Mouse (Mus musculus) liver, embryonic 12.5 days (tissue): Measurements from ENCODE around the gene Shank1. TPM values are rescaled to one million over a fixed set of nuclear protein-coding genes. Genes with fewer than 3 reads are reported as not detected.

ENCODE experiments used
- ATAC-seq: fragments of 200-750 bp; cut with Nextera tagmentation; 2 replicates; pipeline ENCODE4 v1.8.0; 2017; ENCODE audit warnings: moderate number of reproducible peaks, mild to moderate bottlenecking, moderate library complexity
- H3K27ac ChIP-seq: fragments of 300-500 bp; sonication (generic); 2 replicates; pipeline ENCODE4 v1.5.1; 2016; ENCODE audit warnings: mild to moderate bottlenecking
- H3K27me3 ChIP-seq: fragments of 300-500 bp; sonication (generic); replicated peaks from 2 replicates; pipeline ENCODE4 v1.6.1; 2016; ENCODE audit warnings: mild to moderate bottlenecking, moderate library complexity
- H3K36me3 ChIP-seq: fragments of 300-500 bp; sonication (generic); 2 replicates; pipeline ENCODE4 v1.6.1; 2016; ENCODE audit warnings: mild to moderate bottlenecking, moderate library complexity
- H3K4me1 ChIP-seq: fragments of 300-500 bp; sonication (generic); 2 replicates; pipeline ENCODE4 v1.6.1; 2016
- H3K4me2 ChIP-seq: fragments of 300-500 bp; sonication (generic); 2 replicates; pipeline ENCODE4 v1.6.1; 2016; ENCODE audit warnings: mild to moderate bottlenecking, moderate library complexity
- H3K4me3 ChIP-seq: fragments of 300-500 bp; sonication (generic); 2 replicates; pipeline ENCODE4 v1.5.1; 2016; ENCODE audit warnings: mild to moderate bottlenecking, moderate library complexity
- H3K9ac ChIP-seq: fragments of 300-500 bp; sonication (generic); 2 replicates; pipeline ENCODE4 v1.6.1; 2016; ENCODE audit warnings: mild to moderate bottlenecking, moderate library complexity
- H3K9me3 ChIP-seq: fragments of 300-500 bp; sonication (generic); replicated peaks from 2 replicates; pipeline ENCODE4 v1.6.1; 2016; ENCODE audit warnings: mild to moderate bottlenecking, moderate library complexity
- WGBS: fragments of 180-500 bp; shearing (Covaris S2); methylation state at CpG from one replicate; pipeline ENCODE4 v1.1.7; 2016; ENCODE audit not compliant: insufficient replicate concordance; 5-methylcytosine and 5-hydroxymethylcytosine counted together
- polyA plus RNA-seq: library from polyadenylated mRNA; unstranded; fragments of >200 nt; fragmentation: Nextera tagmentation; extraction: Ambion mirVana; gene quantifications from 2 replicates; pipeline ENCODE4 v1.2.1, GENCODE M21; 2016

Gene Shank1
- polyA plus RNA-seq, 1 experiment from 2014 or later = 0.18 TPM

DNA sequence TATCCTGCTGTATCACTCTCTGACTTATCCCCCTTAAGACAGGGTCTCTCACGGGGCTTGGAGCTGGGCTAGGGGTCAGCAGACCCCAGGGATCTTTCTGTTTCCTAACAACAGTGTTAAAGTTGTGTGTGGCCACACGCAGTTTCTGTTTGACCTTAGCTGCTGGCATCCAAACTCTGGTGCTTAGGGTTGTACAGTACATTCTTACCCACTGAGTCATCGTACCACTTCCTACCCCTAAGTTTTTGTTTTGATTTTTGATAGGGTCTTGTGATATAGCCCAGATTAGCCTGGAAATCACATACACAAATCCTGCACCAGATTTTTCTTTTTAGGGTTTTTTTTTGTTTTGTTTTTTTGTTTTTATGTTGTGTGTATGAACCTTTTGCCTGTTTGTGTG lies 22.3 kb downstream of the Shank1 start:
- Histone ChIP-seq H3K27ac (no peak overlapping the region), H3K4me3 (no peak overlapping the region), H3K27me3 (peaks cover 64% of the 10 kb centered on the region), H3K9me3 (no peaks in the 10 kb centered on the region), H3K4me1 (0 out of 2 replicates have a peak, but pooled peaks cover 4% of the 10 kb centered on the region), H3K4me2 (no peak overlapping the region), H3K36me3 (no peaks in the 10 kb centered on the region), H3K9ac (no peak overlapping the region)
- WGBS = 36% methylated on average over 3 of the region's 3 CpGs
- no peak for ATAC-seq

- Histone ChIP-seq H3K4me3 (no peak overlapping the region), H3K9ac (no peak overlapping the region), H3K27me3 (peaks cover 72% of the 10 kb centered on the region), H3K4me2 (no peak overlapping the region), H3K27ac (no peak overlapping the region), H3K36me3 (no peaks in the 10 kb centered on the region), H3K9me3 (no peaks in the 10 kb centered on the region), H3K4me1 (0 out of 2 replicates have a peak, but pooled peaks cover 4% of the 10 kb centered on the region)
- 48% methylated on average over 14 of the region's 14 CpGs for WGBS
- ATAC-seq = no peak
These were observed 24.1 kb downstream of the Shank1 start for GRCm38 (mm10) chr7:44334139-44334538.

- no peak for ATAC-seq
- H3K9me3 ChIP-seq = no peaks in the 10 kb centered on the region
- H3K4me3 ChIP-seq = peak overlapping the region; percentile 40
- H3K27ac ChIP-seq = no peak overlapping the region
- peak overlapping the region; percentile 61 for H3K4me2 ChIP-seq
- 8% methylated on average over 19 of the region's 40 CpGs for whole genome bisulfite sequencing
- 0 out of 2 replicates have a peak, but pooled peaks cover 4% of the 10 kb centered on the region for H3K4me1 ChIP-seq
- H3K36me3 ChIP-seq = no peaks in the 10 kb centered on the region
- H3K27me3 ChIP-seq = peaks cover 83% of the 10 kb centered on the region
- no peak overlapping the region for H3K9ac ChIP-seq
These were observed 25.2 kb downstream of the Shank1 start for GRCm38 (mm10) chr7:44335031-44335878.

DNA sequence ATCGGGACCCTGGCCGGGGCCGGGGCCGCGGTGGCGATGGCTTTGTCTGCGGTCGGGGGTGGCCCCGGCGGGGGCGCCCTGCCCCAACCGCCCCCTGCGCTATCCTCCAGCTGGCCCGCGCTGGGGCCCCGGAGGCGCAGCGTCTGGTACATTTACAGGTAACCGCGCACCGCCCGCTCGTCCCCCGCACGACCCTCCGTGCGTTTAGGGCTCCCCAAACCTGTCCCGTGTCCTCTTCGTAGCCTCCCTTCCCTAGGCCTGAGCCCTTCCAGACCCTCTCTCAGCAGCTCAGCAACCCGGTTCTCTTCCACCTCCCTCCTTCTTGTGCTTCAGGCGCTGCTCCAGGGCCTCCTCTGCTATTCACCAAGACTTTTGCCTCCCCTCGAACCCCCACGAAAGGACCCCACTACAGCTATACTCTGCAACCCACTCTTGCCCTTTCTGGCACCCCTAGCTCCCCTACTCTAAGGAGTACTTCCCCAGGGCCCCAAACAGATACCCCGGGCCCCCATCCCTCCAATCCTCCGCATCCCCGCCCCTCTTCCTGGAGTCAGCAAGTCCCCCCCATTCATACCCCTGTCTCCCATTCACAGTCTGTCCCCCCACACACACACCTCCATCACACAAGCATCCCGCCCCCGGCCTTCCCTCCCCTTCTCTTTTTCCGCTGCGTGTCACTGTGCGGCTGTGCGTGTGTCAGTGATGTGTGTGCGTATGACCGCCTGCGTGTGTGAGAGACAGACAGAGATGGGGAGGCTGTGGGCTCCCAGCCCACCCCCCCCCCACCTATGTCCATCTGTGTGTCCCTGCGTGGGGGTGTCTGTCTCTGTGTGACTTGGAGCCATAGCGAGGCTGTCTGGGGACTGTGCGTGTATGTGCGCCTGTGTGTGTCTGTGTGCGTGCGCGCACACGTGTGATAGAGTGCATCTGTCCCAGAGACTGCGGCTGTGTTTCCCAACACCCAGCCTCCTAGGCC lies 26.3 kb downstream of the Shank1 start:
- WGBS = 6% methylated on average over 49 of the region's 54 CpGs
- no peak for ATAC-seq

DNA sequence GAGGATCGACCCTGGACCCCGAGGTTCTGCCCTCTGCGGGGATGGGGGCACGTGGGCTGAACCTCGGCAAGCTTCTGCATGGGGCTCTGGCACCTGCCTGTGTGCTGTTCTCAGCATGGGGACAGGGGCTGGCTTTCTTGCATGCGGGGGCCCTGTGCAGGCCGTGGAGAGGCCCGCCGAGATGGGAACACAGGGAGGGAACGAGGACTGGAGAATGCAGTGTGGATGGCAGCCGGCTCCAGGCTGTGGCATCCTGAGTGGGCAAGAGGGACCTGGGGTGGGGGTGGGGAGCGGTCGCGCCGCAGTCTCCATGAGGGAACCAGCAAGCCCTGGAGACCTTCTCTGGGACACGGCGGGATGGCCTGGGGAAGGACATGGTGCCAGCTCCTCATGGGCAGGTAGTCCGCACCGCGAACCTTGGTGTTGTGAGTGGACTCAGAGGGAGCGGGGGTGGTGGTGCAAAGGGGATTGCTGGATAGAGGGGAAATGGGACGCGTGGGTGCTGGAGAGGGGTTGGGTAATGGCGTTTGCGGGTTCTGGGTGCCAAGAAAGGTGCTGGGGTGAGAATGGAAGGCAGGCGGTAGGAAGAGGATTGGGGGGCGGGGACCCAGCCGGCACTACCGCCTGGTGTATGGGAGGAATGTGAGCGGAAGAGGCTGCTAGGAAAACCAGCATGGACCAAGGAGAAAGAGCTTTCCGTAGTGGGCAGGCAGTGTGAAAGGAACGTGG lies 27.2 kb downstream of the Shank1 start:
- H3K36me3 ChIP-seq = no peaks in the 10 kb centered on the region
- 0 out of 2 replicates have a peak, but pooled peaks cover 4% of the 10 kb centered on the region for H3K4me1 ChIP-seq
- no peak overlapping the region for H3K4me2 ChIP-seq
- no peak overlapping the region for H3K27ac ChIP-seq
- H3K9ac ChIP-seq = no peak overlapping the region
- H3K27me3 ChIP-seq = peaks cover 93% of the 10 kb centered on the region
- 8% methylated on average over 32 of the region's 32 CpGs for WGBS
- no peak overlapping the region for H3K4me3 ChIP-seq
- no peak for ATAC-seq
- no peaks in the 10 kb centered on the region for H3K9me3 ChIP-seq

More for the DNA sequence above, 26.3 kb downstream of the Shank1 start:
- H3K9ac ChIP-seq = no peak overlapping the region
- no peak overlapping the region for H3K27ac ChIP-seq
- H3K9me3 ChIP-seq = no peaks in the 10 kb centered on the region
- peaks cover 90% of the 10 kb centered on the region for H3K27me3 ChIP-seq
- H3K4me2 ChIP-seq = peak overlapping the region; percentile 61
- no peaks in the 10 kb centered on the region for H3K36me3 ChIP-seq
- peak overlapping the region; percentile 40 for H3K4me3 ChIP-seq
- H3K4me1 ChIP-seq = 0 out of 2 replicates have a peak, but pooled peaks cover 4% of the 10 kb centered on the region

DNA sequence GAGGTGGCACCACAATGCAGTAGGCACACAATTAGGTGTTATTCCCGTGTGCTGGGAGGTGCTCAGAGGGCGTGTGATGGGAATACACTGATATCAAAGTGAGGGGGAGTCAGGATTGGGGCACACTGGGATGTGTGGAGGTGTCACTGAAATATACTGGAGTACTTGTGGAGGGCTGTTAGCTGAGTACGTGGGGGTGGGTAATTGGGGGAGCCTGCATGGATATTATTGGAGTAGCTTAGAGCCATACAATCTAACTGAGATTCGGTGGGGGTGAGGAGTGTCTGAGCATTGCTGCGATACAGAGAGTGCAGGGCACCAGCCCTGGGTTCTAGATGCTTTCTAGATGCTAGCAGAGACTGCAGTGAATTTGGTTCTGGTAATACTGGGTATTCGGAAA lies 30.2 kb downstream of the Shank1 start:
- H3K36me3 ChIP-seq = no peaks in the 10 kb centered on the region
- H3K9ac ChIP-seq = no peak overlapping the region
- ATAC-seq = no peak
- H3K4me3 ChIP-seq = no peak overlapping the region
- no peaks in the 10 kb centered on the region for H3K9me3 ChIP-seq
- H3K4me2 ChIP-seq = no peak overlapping the region
- 44% methylated on average over 6 of the region's 6 CpGs for WGBS
- H3K27me3 ChIP-seq = peaks cover 96% of the 10 kb centered on the region
- H3K27ac ChIP-seq = no peak overlapping the region
- 0 out of 2 replicates have a peak, but pooled peaks cover 4% of the 10 kb centered on the region for H3K4me1 ChIP-seq

- H3K27me3 ChIP-seq = peaks cover 96% of the 10 kb centered on the region
- H3K9ac ChIP-seq = no peak overlapping the region
- H3K4me1 ChIP-seq = no peaks in the 10 kb centered on the region
- H3K4me2 ChIP-seq = no peak overlapping the region
- H3K27ac ChIP-seq = no peak overlapping the region
- H3K36me3 ChIP-seq = no peaks in the 10 kb centered on the region
- no peaks in the 10 kb centered on the region for H3K9me3 ChIP-seq
- H3K4me3 ChIP-seq = no peak overlapping the region
- 78% methylated on average over 10 of the region's 10 CpGs for WGBS
- ATAC-seq = no peak
These were observed 31.1 kb downstream of the Shank1 start for GRCm38 (mm10) chr7:44341119-44341518.

- Histone ChIP-seq H3K4me3 (no peak overlapping the region), H3K4me2 (no peak overlapping the region), H3K27ac (no peak overlapping the region), H3K9me3 (no peaks in the 10 kb centered on the region), H3K9ac (no peak overlapping the region), H3K36me3 (no peaks in the 10 kb centered on the region), H3K4me1 (no peaks in the 10 kb centered on the region), H3K27me3 (peaks cover 96% of the 10 kb centered on the region)
- 40% methylated on average over 5 of the region's 5 CpGs for whole genome bisulfite sequencing
- ATAC-seq = no peak
These were observed 31.7 kb downstream of the Shank1 start for GRCm38 (mm10) chr7:44341714-44342113.

- no peak overlapping the region for H3K27ac ChIP-seq
- WGBS = 13% methylated on average over 11 of the region's 11 CpGs
- ATAC-seq = no peak
These were observed 33.5 kb downstream of the Shank1 start for GRCm38 (mm10) chr7:44343459-44344015.

GRCm38 (mm10) chr7:44344622-44345021 lies 34.6 kb downstream of the Shank1 start:
- H3K9ac ChIP-seq = no peak overlapping the region
- H3K4me2 ChIP-seq = no peak overlapping the region
- peaks cover 96% of the 10 kb centered on the region for H3K27me3 ChIP-seq
- no peak for ATAC-seq
- no peak overlapping the region for H3K27ac ChIP-seq
- H3K4me3 ChIP-seq = no peak overlapping the region
- no peaks in the 10 kb centered on the region for H3K4me1 ChIP-seq
- H3K36me3 ChIP-seq = no peaks in the 10 kb centered on the region
- whole genome bisulfite sequencing = 43% methylated on average over 12 of the region's 12 CpGs
- no peaks in the 10 kb centered on the region for H3K9me3 ChIP-seq

More at GRCm38 (mm10) chr7:44343459-44344015, 33.5 kb downstream of the Shank1 start:
- H3K4me2 ChIP-seq = no peak overlapping the region
- no peak overlapping the region for H3K9ac ChIP-seq
- H3K36me3 ChIP-seq = no peaks in the 10 kb centered on the region
- no peaks in the 10 kb centered on the region for H3K4me1 ChIP-seq
- peaks cover 96% of the 10 kb centered on the region for H3K27me3 ChIP-seq
- H3K4me3 ChIP-seq = no peak overlapping the region
- H3K9me3 ChIP-seq = no peaks in the 10 kb centered on the region

DNA sequence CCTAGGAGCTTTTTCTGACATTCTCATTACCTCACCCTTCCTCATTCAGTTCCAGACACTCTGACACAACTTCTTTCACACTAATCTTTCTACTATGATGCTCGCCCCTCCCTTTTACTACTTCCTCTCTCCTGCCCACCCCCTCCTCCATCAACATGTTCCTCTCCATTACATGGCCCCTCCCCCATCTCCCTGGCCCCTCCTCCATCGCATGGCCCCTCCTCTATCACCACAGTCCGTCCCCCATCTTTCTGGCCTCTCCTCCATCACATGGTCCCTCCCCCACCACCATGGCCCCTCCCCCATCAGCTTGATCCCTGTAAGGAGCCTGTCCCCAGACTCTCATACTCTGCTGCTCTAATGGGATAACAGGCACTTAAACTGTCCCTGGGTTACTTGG lies 39.0 kb downstream of the Shank1 start:
- ATAC-seq = no peak
- 11% methylated on average over 3 of the region's 3 CpGs for WGBS
- peaks cover 99% of the 10 kb centered on the region for H3K27me3 ChIP-seq

More for the DNA sequence above, 39.0 kb downstream of the Shank1 start:
- Histone ChIP-seq H3K4me1 (0 out of 2 replicates have a peak, but pooled peaks cover 4% of the 10 kb centered on the region), H3K36me3 (no peaks in the 10 kb centered on the region), H3K9ac (no peak overlapping the region), H3K4me2 (no peak overlapping the region), H3K9me3 (no peaks in the 10 kb centered on the region), H3K4me3 (no peak overlapping the region), H3K27ac (no peak overlapping the region)
